Mouse (Mus musculus) cerebellum, adult 2 months (tissue): ENCODE data around the gene Cdh26.

Source experiments
- CTCF ChIP-seq: fragments of 200-500 bp; IDR thresholded peaks from 2 replicates; pipeline ENCODE4 v1.5.1; 2011; ENCODE audit warnings: low read depth, mild to moderate bottlenecking, control low read depth, low read length, moderate library complexity, borderline replicate concordance; ENCODE audit not compliant: insufficient read depth
- POLR2A ChIP-seq: fragments of 200-500 bp; IDR thresholded peaks from 2 replicates; pipeline ENCODE4 v1.6.1; 2011; ENCODE audit warnings: low read length, control low read depth, borderline replicate concordance; ENCODE audit not compliant: insufficient read depth

DNA sequence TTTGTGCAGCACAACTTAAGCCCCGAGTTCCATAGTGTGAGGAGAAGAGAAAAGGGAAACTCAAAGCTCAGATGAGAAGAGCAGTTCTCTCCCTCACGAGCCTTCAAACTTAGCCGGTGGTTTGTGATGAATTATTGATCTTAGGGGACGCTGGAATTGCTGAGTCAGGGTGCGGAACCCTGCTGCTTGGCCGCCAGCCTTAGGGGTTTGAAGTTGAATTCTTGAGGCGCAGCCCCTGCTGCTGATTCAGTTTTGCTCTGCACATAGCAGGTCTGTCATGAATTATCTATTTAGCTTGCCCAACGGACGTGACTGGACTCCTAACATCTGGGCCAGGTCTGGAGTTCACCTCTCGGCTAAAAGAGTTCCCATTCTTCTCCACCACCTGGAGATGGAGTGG, 53.1 kb downstream of the Cdh26 start:
- no peak for TF ChIP-seq CTCF
- no peak for TF ChIP-seq POLR2A
